Mouse (Mus musculus): Measurements from ENCODE around the gene Tada2a.

DNA sequence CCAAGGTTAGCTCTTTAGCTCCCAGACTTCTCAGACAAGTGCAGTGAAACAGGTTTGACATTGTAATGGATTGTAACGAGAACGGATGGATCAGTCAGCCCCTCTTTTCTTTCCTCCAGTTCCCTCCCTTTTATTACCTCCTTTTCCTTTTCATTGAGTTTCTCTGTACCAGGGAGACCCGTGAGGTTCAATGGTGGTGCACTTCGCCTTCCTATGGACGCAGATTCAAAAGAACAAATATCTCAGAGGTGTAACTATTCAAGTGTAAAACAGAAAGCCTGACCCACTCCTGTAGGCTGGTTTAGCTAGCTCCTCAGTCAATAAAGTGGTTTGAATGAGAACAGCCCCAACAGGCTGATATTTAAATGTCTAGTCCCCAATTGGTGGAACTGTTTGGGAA lies 47.5 kb downstream of the Tada2a start:
- TF ChIP-seq POLR2A (IDR thresholded peaks at IDR 0.05; ENCODE audit: control insufficient read depth, extremely low read depth, insufficient read depth, low read length, poor library complexity) (no peak), CTCF (IDR thresholded peaks at IDR 0.05; ENCODE audit: borderline replicate concordance, control insufficient read depth, extremely low read depth, insufficient read depth, low read length, poor library complexity) (no peak)

All from thymus, adult 2 months (tissue).